Mouse (Mus musculus) megakaryocyte progenitor cell, adult 5-6 weeks (primary cell): Measurements from ENCODE around the gene Chek2. TPM values are rescaled to one million over a fixed set of nuclear protein-coding genes. Genes with fewer than 3 reads are reported as not detected.

Source experiments
- ATAC-seq: replicated peaks from 2 replicates; pipeline ENCODE4 v1.8.0; 2016; ENCODE audit warnings: mild to moderate bottlenecking, moderate TSS enrichment, inconsistent platforms; ENCODE audit not compliant: poor library complexity
- total RNA-seq, 2 experiments: library from RNA; stranded (forward) in 1 of 2; stranded (reverse) in 1 of 2; fragments of 157-497, 149-512 nt in 1 of 2; fragments of 200-1000 nt in 1 of 2; gene quantifications; 2 replicates each; pipeline versions ENCODE4 v1.2.3 to v1.2.4; 2015 to 2017

Chek2 gene
- total RNA-seq, 2 experiments from 2014 or later: 27.4 to 29.8 TPM

DNA sequence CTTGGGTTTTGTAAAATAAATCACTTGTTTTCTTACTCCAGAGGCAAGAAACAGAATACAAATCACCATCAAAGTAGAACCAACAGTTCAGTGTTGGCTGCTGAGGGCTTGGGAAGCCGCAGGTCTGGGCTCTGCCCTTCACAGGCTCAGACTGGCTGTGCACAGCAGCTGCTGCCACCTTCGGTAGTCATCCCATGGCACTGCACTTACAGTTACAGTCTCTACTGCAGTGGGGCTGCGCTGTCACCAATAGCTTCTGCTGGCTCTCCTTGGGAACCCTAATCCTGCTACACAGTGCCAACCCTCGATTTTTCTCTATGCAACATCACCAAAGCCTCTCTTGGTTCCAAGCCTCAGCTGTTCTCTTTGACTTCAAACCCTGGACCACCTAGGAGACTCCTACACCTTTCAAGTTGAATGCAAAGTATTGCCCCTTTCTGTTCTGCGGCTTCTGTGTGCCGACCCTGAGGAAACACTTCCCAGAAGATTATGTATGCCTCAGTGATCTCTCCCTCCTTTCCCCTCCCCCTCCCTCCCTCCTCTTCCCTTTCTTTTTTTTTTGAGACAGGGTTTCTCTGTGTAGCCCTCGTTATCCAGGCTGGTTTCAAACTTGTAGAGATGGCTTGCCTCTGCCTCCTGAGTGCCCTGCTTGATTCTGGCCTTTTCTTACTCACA, 57.5 kb downstream of the Chek2 start:
- ATAC-seq: no peak

DNA sequence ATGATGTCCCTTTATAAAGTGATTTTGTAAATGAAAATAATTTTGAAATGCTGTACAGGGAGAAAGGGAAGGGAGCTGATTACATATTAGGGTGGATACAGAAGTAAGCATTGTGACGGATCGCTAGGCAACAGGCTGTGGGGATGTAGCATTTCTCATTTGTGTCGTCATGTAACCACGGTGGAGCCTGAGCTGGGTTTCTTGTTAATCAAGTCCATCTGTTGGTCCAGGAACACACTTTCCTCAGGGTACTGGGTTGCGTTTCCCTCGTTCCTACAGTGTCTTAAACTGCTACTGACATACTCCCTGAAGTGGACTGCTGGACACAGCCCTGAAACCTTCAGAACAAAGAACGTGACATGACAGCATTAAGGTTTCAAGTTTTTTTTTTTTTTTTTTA, 58.4 kb downstream of the Chek2 start:
- no peak for ATAC-seq

DNA sequence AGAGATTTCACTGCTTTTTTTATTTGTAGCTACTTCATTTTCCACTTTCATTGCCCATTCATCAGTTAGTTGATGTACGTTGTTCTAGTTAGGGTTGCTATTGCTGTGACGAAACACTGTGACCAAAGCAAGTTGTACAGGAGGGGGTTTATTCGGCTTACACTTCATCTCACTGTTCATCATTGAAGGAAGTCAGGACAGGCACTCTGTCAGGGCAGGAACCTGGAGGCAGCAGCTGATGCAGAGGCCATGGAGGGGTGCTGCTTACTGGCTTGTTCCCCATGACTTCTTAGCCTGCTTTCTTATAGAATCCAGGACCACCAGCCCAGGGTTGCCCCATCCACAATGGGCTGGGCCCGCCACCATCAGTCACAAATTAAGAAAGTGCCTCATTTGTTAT, 59.0 kb downstream of the Chek2 start:
- no peak for ATAC-seq

DNA sequence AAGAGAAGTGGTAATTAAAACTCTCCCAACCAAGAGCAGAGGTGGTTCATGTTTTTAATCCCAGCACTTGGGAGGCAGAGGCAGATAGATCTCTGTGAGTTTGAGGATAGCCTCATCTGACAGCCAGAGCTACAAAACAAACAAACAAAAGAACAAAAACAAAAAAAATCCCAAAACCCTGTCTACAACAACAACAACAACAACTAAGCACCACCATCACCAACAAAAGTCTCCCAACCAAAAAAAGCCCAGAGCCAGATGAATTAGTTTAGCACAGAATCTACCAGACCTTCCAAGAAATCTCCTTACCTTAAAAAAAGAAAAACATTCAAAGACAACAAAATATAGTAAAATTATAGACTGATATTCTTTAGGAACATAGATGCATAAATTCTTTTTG, 60.6 kb downstream of the Chek2 start:
- ATAC-seq: no peak

DNA sequence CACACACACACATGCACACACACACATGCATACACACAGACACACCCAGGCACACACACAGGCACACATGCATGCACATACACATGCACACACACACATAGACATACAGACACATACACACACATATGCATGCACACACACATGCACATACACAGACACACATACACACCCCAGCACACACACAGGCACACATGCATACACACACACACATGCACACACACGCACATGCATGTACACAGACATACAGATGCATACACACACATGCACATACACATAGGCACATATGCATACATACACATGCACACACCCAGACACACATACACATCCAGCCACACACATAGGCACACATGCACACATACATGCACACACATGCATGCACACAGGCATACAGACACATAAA, 66.9 kb downstream of the Chek2 start:
- ATAC-seq: no peak

DNA sequence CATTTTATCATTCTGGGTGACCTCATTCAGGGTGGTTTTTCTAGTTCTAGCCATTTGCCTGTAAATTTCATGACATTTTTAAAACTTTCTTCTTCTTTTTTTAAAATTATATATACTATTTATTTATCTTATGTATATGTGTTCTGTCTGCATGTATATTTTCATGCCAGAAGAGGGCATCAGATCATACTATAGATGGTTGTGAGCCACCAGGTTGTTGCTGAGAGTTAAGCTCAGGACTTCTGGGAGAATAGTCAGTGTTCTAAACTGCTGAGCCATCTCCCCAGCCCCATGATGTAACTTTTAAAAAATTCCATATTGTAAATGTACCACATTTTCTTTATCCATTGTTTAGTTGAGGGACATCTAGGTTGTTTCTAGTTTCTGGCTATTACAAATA, 69.1 kb downstream of the Chek2 start:
- ATAC-seq: no peak

DNA sequence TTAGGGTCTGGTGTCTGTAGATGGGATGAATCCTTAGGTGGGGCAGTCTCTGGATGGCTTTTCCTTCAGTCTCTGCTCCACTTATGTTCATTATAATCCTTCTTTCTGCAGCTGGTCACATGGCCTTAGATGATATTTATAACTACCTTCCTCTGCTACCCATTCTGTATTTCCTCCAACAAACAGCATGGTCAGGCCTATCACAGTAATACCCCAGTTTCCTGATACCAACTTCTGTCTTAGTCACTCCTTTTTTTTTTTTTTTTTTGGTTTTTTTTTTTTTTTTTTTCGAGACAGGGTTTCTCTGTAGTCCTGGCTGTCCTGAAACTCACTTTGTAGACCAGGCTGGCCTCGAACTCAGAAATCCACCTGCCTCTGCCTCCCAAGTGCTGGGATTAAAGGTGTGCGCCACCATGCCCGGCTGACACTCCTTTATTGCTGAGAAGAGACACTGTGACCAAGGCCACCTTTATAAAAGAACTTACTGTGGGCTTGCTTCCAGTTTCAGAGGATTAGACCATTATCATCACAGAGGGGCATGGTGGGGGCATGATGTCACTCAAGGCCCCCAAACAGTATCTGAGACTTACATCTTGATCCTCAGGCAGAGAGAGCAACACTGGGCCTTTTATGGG, 70.3 kb downstream of the Chek2 start:
- no peak for ATAC-seq

DNA sequence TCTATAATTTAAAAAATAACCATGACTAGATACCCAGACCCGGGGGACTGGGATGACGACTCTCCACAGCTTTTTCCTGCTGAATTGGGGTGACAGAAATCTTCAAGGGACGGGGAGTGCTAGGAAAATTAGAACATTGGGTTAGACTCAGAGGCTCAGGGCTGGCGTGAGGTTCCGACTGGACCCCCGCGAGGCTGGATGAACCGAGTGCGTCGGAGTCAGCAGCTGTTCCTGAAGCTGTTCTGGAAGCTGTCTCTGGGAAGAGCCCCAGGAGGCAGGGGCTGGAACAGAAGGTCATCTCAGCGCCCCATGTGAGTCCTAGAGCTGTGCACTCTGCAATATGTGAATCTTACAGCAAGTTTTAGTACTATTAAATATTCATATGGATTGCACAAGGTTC, 75.1 kb downstream of the Chek2 start:
- ATAC-seq: no peak

DNA sequence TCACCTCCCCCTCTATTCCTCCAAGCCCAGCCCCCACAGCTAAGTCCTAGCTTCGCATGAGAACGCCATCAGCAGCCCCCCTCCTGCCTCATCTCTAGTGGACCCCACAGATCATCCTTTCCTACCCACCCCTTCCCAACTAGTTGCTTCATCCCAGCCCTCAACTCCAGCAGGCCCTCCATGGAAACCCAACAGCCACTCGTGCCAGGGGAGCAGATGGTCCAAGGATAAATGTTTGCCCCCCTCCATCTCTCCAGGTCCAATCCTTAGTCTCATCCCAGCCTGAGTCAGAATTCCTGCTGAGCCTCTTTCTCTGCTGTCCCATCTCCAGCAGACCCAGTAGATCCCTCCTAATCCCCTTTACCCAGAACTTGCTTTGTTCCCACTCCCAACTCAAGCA, 76.5 kb downstream of the Chek2 start:
- no peak for ATAC-seq

DNA sequence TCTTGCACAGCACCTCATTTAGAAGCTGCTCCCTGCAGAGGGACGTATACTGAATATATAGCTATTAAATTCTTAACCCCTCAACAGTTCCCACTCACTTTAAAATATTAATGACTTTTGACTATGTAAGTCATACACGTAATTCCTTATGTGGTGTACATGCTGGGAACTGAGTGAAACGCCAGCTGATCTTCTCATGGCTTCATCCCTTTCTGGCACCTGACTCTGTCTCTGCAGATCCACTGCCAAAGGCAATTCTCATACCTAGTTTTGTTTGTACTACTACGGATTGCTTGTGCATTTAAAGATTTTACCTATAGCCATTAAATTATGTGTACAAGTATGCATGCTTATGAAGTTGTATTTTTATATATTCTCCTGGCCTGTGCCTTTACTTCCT, 79.8 kb downstream of the Chek2 start:
- no peak for ATAC-seq

DNA sequence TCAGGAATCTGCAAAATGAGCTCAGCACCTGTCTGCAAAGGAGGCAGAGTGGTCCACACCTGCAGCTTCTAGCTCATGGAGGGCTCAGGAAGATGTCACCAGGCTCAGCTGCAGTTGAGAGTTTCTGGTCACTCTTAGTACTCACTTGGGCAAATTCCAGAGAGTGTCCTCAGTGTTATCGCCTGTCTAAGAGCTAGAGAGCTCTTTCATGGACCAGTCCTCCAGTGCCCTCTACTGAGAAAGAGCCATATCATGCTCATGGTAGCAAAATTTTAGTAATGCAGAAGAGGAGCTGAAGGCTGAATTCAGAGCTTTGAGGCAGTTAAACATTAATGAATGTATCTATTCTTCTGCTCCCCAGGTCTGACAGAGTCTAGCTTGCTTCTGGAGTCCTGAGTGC, 83.6 kb downstream of the Chek2 start:
- ATAC-seq: no peak

Other genes starting within 250 kb of the Chek2 start
- gene Noc4l, start 186.6 kb upstream of the Chek2 start, total RNA-seq (2015): 33.4 and 34.3 TPM in 2 replicates
- gene Noc4l, start 186.6 kb upstream of the Chek2 start, total RNA-seq (2017): 39.2 and 39.3 TPM in 2 replicates
- 15.9 and 19.0 TPM in 2 replicates for gene Ddx51, start 186.5 kb upstream of the Chek2 start, total RNA-seq (2015)
- 8.3 and 9.5 TPM in 2 replicates for gene Ddx51, start 186.5 kb upstream of the Chek2 start, total RNA-seq (2017)
- gene Ep400, start 69.3 kb upstream of the Chek2 start, total RNA-seq (2015): 94.1 and 115 TPM in 2 replicates
- 41.0 and 41.7 TPM in 2 replicates for gene Ep400, start 69.3 kb upstream of the Chek2 start, total RNA-seq (2017)
- gene Pus1, start 59.3 kb upstream of the Chek2 start, total RNA-seq (2015): 20.1 and 22.3 TPM in 2 replicates
- 60.3 and 68.1 TPM in 2 replicates for gene Pus1, start 59.3 kb upstream of the Chek2 start, total RNA-seq (2017)
- 13.7 and 16.4 TPM in 2 replicates for gene Ulk1, start 29.9 kb upstream of the Chek2 start, total RNA-seq (2015)
- gene Ulk1, start 29.9 kb upstream of the Chek2 start, total RNA-seq (2017): 4.1 and 5.9 TPM in 2 replicates
- gene Hscb, start 202 bp upstream of the Chek2 start, total RNA-seq (2015): 53.7 and 69.4 TPM in 2 replicates
- 61.3 and 76.2 TPM in 2 replicates for gene Hscb, start 202 bp upstream of the Chek2 start, total RNA-seq (2017)
- gene Ttc28, start 39.8 kb downstream of the Chek2 start, total RNA-seq (2015): 1.2 and 2.0 TPM in 2 replicates
- 0.50 and 1.9 TPM in 2 replicates for gene Ttc28, start 39.8 kb downstream of the Chek2 start, total RNA-seq (2017)